Mouse (Mus musculus) stomach, embryonic 14.5 days (tissue): ENCODE results near the gene Ndrg2. TPM values are rescaled to one million over a fixed set of nuclear protein-coding genes. Genes with fewer than 3 reads are reported as not detected.
A peak's percentile ranks its signal among the peaks of the same experiment; 100 is the strongest.

Experiments
- ATAC-seq: fragments of 200-750 bp; cut with Nextera tagmentation; 2 replicates; pipeline ENCODE4 v1.8.0; 2017; ENCODE audit warnings: low read depth, moderate TSS enrichment; ENCODE audit not compliant: insufficient number of reproducible peaks, insufficient read depth, low FRiP score
- H3K27ac ChIP-seq: fragments of 300-500 bp; sonication (generic); 2 replicates; pipeline ENCODE4 v1.5.1; 2014; ENCODE audit warnings: mild to moderate bottlenecking, low read length, moderate library complexity, mixed read lengths
- H3K27me3 ChIP-seq: fragments of 300-500 bp; sonication (generic); 2 replicates; pipeline ENCODE4 v1.6.1; 2014; ENCODE audit warnings: low read length, control low read depth, mixed read lengths; ENCODE audit not compliant: control insufficient read depth, insufficient read depth
- H3K36me3 ChIP-seq: fragments of 300-500 bp; sonication (generic); 2 replicates; pipeline ENCODE4 v1.6.1; 2014; ENCODE audit warnings: mild to moderate bottlenecking, control low read depth, low read length, moderate library complexity, mixed read lengths; ENCODE audit not compliant: control insufficient read depth, insufficient read depth
- H3K4me1 ChIP-seq: fragments of 300-500 bp; sonication (generic); 2 replicates; pipeline ENCODE4 v1.6.1; 2014; ENCODE audit warnings: low read length, control low read depth, mixed read lengths; ENCODE audit not compliant: control insufficient read depth, insufficient read depth
- H3K4me2 ChIP-seq: fragments of 300-500 bp; sonication (generic); replicated peaks from 2 replicates; pipeline ENCODE4 v1.6.1; 2014; ENCODE audit warnings: low read depth, low read length, control low read depth
- H3K4me3 ChIP-seq: fragments of 300-500 bp; sonication (generic); 2 replicates; pipeline ENCODE4 v1.5.1; 2014; ENCODE audit warnings: low read depth, low read length, control low read depth
- H3K9ac ChIP-seq: fragments of 300-500 bp; sonication (generic); replicated peaks from 2 replicates; pipeline ENCODE4 v1.6.1; 2014; ENCODE audit warnings: low read depth, mild to moderate bottlenecking, control low read depth, low read length, moderate library complexity, mixed read lengths
- H3K9me3 ChIP-seq: fragments of 300-500 bp; sonication (generic); 2 replicates; pipeline ENCODE4 v1.6.1; 2016; ENCODE audit warnings: low read depth, low read length, control low read depth; ENCODE audit not compliant: control insufficient read depth
- WGBS: fragments of 180-500 bp; shearing (Covaris S2); extraction: QIAGEN DNeasy Blood & Tissue Kit; methylation state at CpG from one replicate; pipeline ENCODE4 v1.1.7; 2014; 5-methylcytosine and 5-hydroxymethylcytosine counted together
- polyA plus RNA-seq: library from polyadenylated mRNA; unstranded; fragments of >200 nt; fragmentation: Nextera tagmentation; extraction: Ambion mirVana; gene quantifications from 2 replicates; pipeline ENCODE4 v1.2.1, GENCODE M21; 2014

Gene Ndrg2
- polyA plus RNA-seq, 1 experiment from 2014 or later, result 54.6 TPM

GRCm38 (mm10) chr14:51918966-51919365, 5.0 kb upstream of the Ndrg2 start:
- no peak overlapping the region for H3K27ac ChIP-seq
- no peak overlapping the region for H3K4me2 ChIP-seq
- H3K36me3 ChIP-seq, result no peaks in the 10 kb centered on the region
- no peaks in the 10 kb centered on the region for H3K9me3 ChIP-seq
- no peak for ATAC-seq
- no peak overlapping the region for H3K9ac ChIP-seq
- H3K4me3 ChIP-seq, result no peak overlapping the region
- 89% methylated on average over 4 of the region's 4 CpGs for WGBS
- H3K4me1 ChIP-seq, result peaks cover 18% of the 10 kb centered on the region
- no peaks in the 10 kb centered on the region for H3K27me3 ChIP-seq

DNA sequence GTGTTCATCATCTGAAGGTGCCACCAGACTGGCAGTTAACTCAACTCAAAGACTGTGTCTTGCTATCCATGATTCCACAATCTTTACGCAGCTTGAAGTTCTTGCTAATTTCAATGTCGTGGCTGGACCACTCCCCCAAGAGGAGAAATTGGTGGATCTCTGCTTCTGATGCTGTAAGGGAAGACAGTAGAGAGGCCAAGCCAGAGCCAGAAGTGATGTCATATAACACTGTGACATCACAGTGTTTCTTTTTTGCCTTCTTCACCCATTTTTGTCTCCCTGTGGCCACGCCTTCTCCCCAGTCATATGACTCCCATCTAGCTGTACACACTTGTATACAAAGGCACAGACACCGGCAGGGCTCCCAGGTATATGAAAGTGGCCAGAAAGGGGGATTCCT, 4.2 kb upstream of the Ndrg2 start, which contains the start of gene Tppp2:
Gene Tppp2, plus strand, starts transcription at position 301 of the 400 bp plus-strand sequence.
- no peak within 1 kb of the TSS for H3K4me2 ChIP-seq
- no peak within 1 kb of the TSS for H3K9ac ChIP-seq
- no peaks in the 10 kb centered on the region for H3K9me3 ChIP-seq
- ATAC-seq, result no peak
- H3K4me3 ChIP-seq, result no peak within 1 kb of the TSS
- H3K27ac ChIP-seq, result no peak within 1 kb of the TSS
- H3K36me3 ChIP-seq, result no peaks in the 10 kb centered on the region
- WGBS, result 89% methylated on average over 4 of the region's 4 CpGs
- H3K4me1 ChIP-seq, result peaks cover 19% of the 10 kb centered on the region
- H3K27me3 ChIP-seq, result no peaks in the 10 kb centered on the region

GRCm38 (mm10) chr14:51916539-51916938, 2.6 kb upstream of the Ndrg2 start:
- H3K27me3 ChIP-seq, result no peaks in the 10 kb centered on the region
- WGBS, result 84% methylated on average over 4 of the region's 4 CpGs
- no peak overlapping the region for H3K27ac ChIP-seq
- H3K4me2 ChIP-seq, result no peak overlapping the region
- no peaks in the 10 kb centered on the region for H3K9me3 ChIP-seq
- H3K4me3 ChIP-seq, result no peak overlapping the region
- H3K4me1 ChIP-seq, result peaks cover 11% of the 10 kb centered on the region; the same call in 1 of the 2 replicates
- ATAC-seq, result no peak
- H3K9ac ChIP-seq, result no peak overlapping the region
- no peaks in the 10 kb centered on the region for H3K36me3 ChIP-seq

- 26% methylated on average over 3 of the region's 3 CpGs for WGBS
- Histone ChIP-seq H3K4me3 (no peak overlapping the region), H3K27ac (peak overlapping the region; percentile 55; the same call in 1 of the 2 replicates), H3K27me3 (no peaks in the 10 kb centered on the region), H3K9ac (no peak overlapping the region), H3K36me3 (no peaks in the 10 kb centered on the region), H3K4me2 (no peak overlapping the region), H3K4me1 (peaks cover 7% of the 10 kb centered on the region; the same call in 1 of the 2 replicates), H3K9me3 (no peaks in the 10 kb centered on the region)
- no peak for ATAC-seq
Observed at GRCm38 (mm10) chr14:51915030-51915429, 1.1 kb upstream of the Ndrg2 start.

GRCm38 (mm10) chr14:51913062-51913959, 647 bp downstream of the Ndrg2 start:
- under 1% methylated on average over 58 of the region's 58 CpGs for WGBS
- peak overlapping the region; percentile 42 for H3K4me3 ChIP-seq
- H3K9me3 ChIP-seq, result no peaks in the 10 kb centered on the region
- H3K27me3 ChIP-seq, result no peaks in the 10 kb centered on the region
- H3K36me3 ChIP-seq, result no peaks in the 10 kb centered on the region
- peak; percentile 89 for ATAC-seq
- peak overlapping the region; percentile 22; the same call in 1 of the 2 replicates for H3K27ac ChIP-seq
- peak overlapping the region; percentile 88 for H3K4me2 ChIP-seq
- peak overlapping the region; percentile 34 for H3K9ac ChIP-seq
- H3K4me1 ChIP-seq, result peaks cover 7% of the 10 kb centered on the region; the same call in 1 of the 2 replicates

DNA sequence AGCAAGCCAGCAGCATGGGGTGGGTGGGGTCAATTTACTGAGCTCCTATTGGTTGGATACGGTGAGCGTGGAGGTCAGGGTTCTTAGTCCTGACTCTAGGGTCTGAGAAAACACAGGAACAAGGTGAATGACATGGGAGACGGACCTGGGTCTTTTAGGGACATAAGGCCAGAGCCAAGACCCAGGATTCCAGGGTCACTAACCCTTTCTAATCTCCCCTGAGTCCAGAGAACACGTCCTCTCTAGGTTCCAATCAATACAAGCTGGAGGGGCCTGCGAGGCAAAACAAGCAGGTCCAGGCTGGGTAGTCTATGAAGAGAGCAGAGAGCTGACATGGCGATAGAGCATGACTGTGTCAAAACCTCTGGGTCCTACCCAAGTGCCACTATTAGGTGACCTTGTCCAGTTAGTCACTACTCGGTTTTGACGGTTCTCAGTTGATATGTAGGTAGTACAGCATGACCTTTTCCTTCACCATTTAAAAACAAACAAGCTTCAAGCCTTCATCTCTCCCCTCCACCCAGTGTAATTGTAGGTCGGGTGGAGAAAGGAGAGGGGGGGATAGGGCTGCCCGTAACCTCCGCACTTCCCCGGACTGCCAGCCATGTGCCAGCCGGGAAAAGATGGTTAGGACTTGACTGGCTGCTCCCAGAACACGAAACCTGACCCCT, 1.4 kb downstream of the Ndrg2 start:
- no peak for ATAC-seq
- Histone ChIP-seq H3K9me3 (no peaks in the 10 kb centered on the region), H3K27me3 (no peaks in the 10 kb centered on the region), H3K36me3 (no peaks in the 10 kb centered on the region), H3K4me3 (peak overlapping the region; percentile 42), H3K27ac (peak overlapping the region; percentile 22; the same call in 1 of the 2 replicates), H3K4me1 (peaks cover 7% of the 10 kb centered on the region; the same call in 1 of the 2 replicates), H3K4me2 (peak overlapping the region; percentile 88), H3K9ac (peak overlapping the region; percentile 34)
- WGBS, result 14% methylated on average over 14 of the region's 14 CpGs

DNA sequence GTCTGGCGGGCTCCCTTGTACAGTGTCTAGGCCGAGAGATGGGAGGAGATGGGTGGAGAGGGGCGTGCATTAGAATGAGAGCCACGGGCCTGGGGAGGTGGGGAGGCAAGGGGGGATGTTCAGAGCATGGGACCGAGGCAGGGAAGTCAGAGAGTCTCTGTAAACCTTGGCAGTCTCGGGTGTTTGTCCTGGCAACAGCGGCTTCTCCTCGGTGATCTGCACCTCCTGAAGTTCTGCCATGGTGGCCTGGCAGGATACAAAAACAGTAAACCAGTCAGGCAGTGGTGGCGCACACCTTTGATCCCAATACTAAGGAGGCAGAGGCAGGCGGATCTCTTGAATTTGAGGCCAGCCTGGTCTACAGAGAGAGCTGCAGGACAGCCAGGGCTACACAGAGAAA, 2.7 kb downstream of the Ndrg2 start:
- H3K36me3 ChIP-seq, result no peaks in the 10 kb centered on the region
- WGBS, result 88% methylated on average over 10 of the region's 10 CpGs
- H3K27me3 ChIP-seq, result no peaks in the 10 kb centered on the region
- no peak overlapping the region for H3K4me2 ChIP-seq
- no peak overlapping the region for H3K27ac ChIP-seq
- H3K4me3 ChIP-seq, result no peak overlapping the region
- no peak for ATAC-seq
- peaks cover 7% of the 10 kb centered on the region; the same call in 1 of the 2 replicates for H3K4me1 ChIP-seq
- H3K9ac ChIP-seq, result no peak overlapping the region
- H3K9me3 ChIP-seq, result no peaks in the 10 kb centered on the region

- Histone ChIP-seq H3K27me3 (no peaks in the 10 kb centered on the region), H3K9ac (no peak overlapping the region), H3K4me2 (no peak overlapping the region), H3K4me1 (no peaks in the 10 kb centered on the region), H3K27ac (no peak overlapping the region), H3K9me3 (no peaks in the 10 kb centered on the region), H3K4me3 (no peak overlapping the region), H3K36me3 (no peaks in the 10 kb centered on the region)
- no peak for ATAC-seq
- WGBS, result 92% methylated on average over 11 of the region's 11 CpGs
Observed at GRCm38 (mm10) chr14:51906102-51906501, 7.9 kb downstream of the Ndrg2 start.
